Mouse (Mus musculus): ENCODE measurements around the gene Nr4a1. TPM values are rescaled to one million over a fixed set of nuclear protein-coding genes. Genes with fewer than 3 reads are reported as not detected.
A peak's percentile ranks its signal among the peaks of the same experiment; 100 is the strongest.

The Nr4a1 gene
- polyA plus RNA-seq, 1 experiment from 2014 or later: 7.5 TPM

GRCm38 (mm10) chr15:101321126-101321525 lies 67.1 kb downstream of the Nr4a1 start:
- H3K4me1 ChIP-seq (ENCODE audit: control insufficient read depth, insufficient read depth, low read length): peaks cover 29% of the 10 kb centered on the region
- no peaks in the 10 kb centered on the region for H3K36me3 ChIP-seq (ENCODE audit: control insufficient read depth, insufficient read depth, low read length)
- no peak overlapping the region for H3K4me2 ChIP-seq
- 29% methylated on average over 5 of the region's 5 CpGs for WGBS (ENCODE audit: insufficient replicate concordance)
- no peak overlapping the region for H3K9ac ChIP-seq (ENCODE audit: low read depth, low read length)
- H3K4me3 ChIP-seq (ENCODE audit: low read depth, low read length): no peak overlapping the region
- H3K9me3 ChIP-seq (replicated peaks; ENCODE audit: control insufficient read depth, low read length): no peaks in the 10 kb centered on the region
- H3K27me3 ChIP-seq (ENCODE audit: control insufficient read depth, insufficient read depth, low read length): no peaks in the 10 kb centered on the region
- no peak for ATAC-seq (replicated peaks; ENCODE audit: insufficient number of reproducible peaks, low FRiP score, low TSS enrichment)
- peak overlapping the region; percentile 65 for H3K27ac ChIP-seq (ENCODE audit: low read depth, low read length)

GRCm38 (mm10) chr15:101322106-101322505 lies 68.0 kb downstream of the Nr4a1 start:
- Histone ChIP-seq H3K27me3 (ENCODE audit: control insufficient read depth, insufficient read depth, low read length) (no peaks in the 10 kb centered on the region), H3K4me3 (ENCODE audit: low read depth, low read length) (no peak overlapping the region), H3K9ac (ENCODE audit: low read depth, low read length) (no peak overlapping the region), H3K27ac (ENCODE audit: low read depth, low read length) (no peak overlapping the region; the same call in 1 of the 2 replicates), H3K4me1 (ENCODE audit: control insufficient read depth, insufficient read depth, low read length) (peaks cover 23% of the 10 kb centered on the region), H3K36me3 (ENCODE audit: control insufficient read depth, insufficient read depth, low read length) (no peaks in the 10 kb centered on the region), H3K9me3 (replicated peaks; ENCODE audit: control insufficient read depth, low read length) (no peaks in the 10 kb centered on the region), H3K4me2 (no peak overlapping the region)
- 74% methylated on average over 5 of the region's 5 CpGs for WGBS (ENCODE audit: insufficient replicate concordance)
- ATAC-seq (replicated peaks; ENCODE audit: insufficient number of reproducible peaks, low FRiP score, low TSS enrichment): no peak

- Histone ChIP-seq H3K27ac (ENCODE audit: low read depth, low read length) (no peak overlapping the region), H3K9ac (ENCODE audit: low read depth, low read length) (no peak overlapping the region), H3K4me3 (ENCODE audit: low read depth, low read length) (no peak overlapping the region), H3K36me3 (ENCODE audit: control insufficient read depth, insufficient read depth, low read length) (no peaks in the 10 kb centered on the region), H3K9me3 (replicated peaks; ENCODE audit: control insufficient read depth, low read length) (no peaks in the 10 kb centered on the region), H3K4me1 (ENCODE audit: control insufficient read depth, insufficient read depth, low read length) (peaks cover 21% of the 10 kb centered on the region), H3K4me2 (no peak overlapping the region), H3K27me3 (ENCODE audit: control insufficient read depth, insufficient read depth, low read length) (no peaks in the 10 kb centered on the region)
- ATAC-seq (replicated peaks; ENCODE audit: insufficient number of reproducible peaks, low FRiP score, low TSS enrichment): no peak
- 83% methylated on average over 7 of the region's 7 CpGs for WGBS (ENCODE audit: insufficient replicate concordance)
These were observed 68.6 kb downstream of the Nr4a1 start for GRCm38 (mm10) chr15:101322640-101323039.

GRCm38 (mm10) chr15:101323511-101323910 lies 69.4 kb downstream of the Nr4a1 start:
- Histone ChIP-seq H3K9ac (ENCODE audit: low read depth, low read length) (no peak overlapping the region), H3K27ac (ENCODE audit: low read depth, low read length) (no peak overlapping the region), H3K4me1 (ENCODE audit: control insufficient read depth, insufficient read depth, low read length) (peaks cover 20% of the 10 kb centered on the region; the same call in 1 of the 2 replicates), H3K4me3 (ENCODE audit: low read depth, low read length) (no peak overlapping the region), H3K36me3 (ENCODE audit: control insufficient read depth, insufficient read depth, low read length) (no peaks in the 10 kb centered on the region), H3K9me3 (replicated peaks; ENCODE audit: control insufficient read depth, low read length) (no peaks in the 10 kb centered on the region), H3K27me3 (ENCODE audit: control insufficient read depth, insufficient read depth, low read length) (no peaks in the 10 kb centered on the region), H3K4me2 (no peak overlapping the region)
- ATAC-seq (replicated peaks; ENCODE audit: insufficient number of reproducible peaks, low FRiP score, low TSS enrichment): no peak
- 96% methylated on average over 5 of the region's 5 CpGs for WGBS (ENCODE audit: insufficient replicate concordance)

Other genes starting within 250 kb of the Nr4a1 start
- gene Gm47841, start 206.9 kb upstream of the Nr4a1 start, polyA plus RNA-seq (2014; fragmentation: Nextera tagmentation; extraction: Ambion mirVana): not detected in 2 replicates
- gene Fignl2, start 175.7 kb upstream of the Nr4a1 start, polyA plus RNA-seq (2014; fragmentation: Nextera tagmentation; extraction: Ambion mirVana): 0.30 and 0.33 TPM in 2 replicates
- not detected in 2 replicates for gene Ankrd33, start 138.5 kb upstream of the Nr4a1 start, polyA plus RNA-seq (2014; fragmentation: Nextera tagmentation; extraction: Ambion mirVana)
- gene Acvrl1, start 125.7 kb upstream of the Nr4a1 start, polyA plus RNA-seq (2014; fragmentation: Nextera tagmentation; extraction: Ambion mirVana): 1.5 and 2.0 TPM in 2 replicates
- 8.0 and 8.9 TPM in 2 replicates for gene Acvr1b, start 80.2 kb upstream of the Nr4a1 start, polyA plus RNA-seq (2014; fragmentation: Nextera tagmentation; extraction: Ambion mirVana)
- 4.1 TPM in 2 replicates for gene Grasp, start 30.1 kb upstream of the Nr4a1 start, polyA plus RNA-seq (2014; fragmentation: Nextera tagmentation; extraction: Ambion mirVana)
- gene Atg101, start 30.0 kb downstream of the Nr4a1 start, polyA plus RNA-seq (2014; fragmentation: Nextera tagmentation; extraction: Ambion mirVana): 49.4 and 50.1 TPM in 2 replicates
- 1.3 and 2.2 TPM in 2 replicates for gene 6030408B16Rik, start 38.9 kb downstream of the Nr4a1 start, polyA plus RNA-seq (2014; fragmentation: Nextera tagmentation; extraction: Ambion mirVana)
- gene Krt80, start 115.9 kb downstream of the Nr4a1 start, polyA plus RNA-seq (2014; fragmentation: Nextera tagmentation; extraction: Ambion mirVana): 2.5 and 2.8 TPM in 2 replicates
- gene Krt7, start 156.8 kb downstream of the Nr4a1 start, polyA plus RNA-seq (2014; fragmentation: Nextera tagmentation; extraction: Ambion mirVana): 23.8 and 25.8 TPM in 2 replicates
- not detected in 2 replicates for gene Krt87, start 184.5 kb downstream of the Nr4a1 start, polyA plus RNA-seq (2014; fragmentation: Nextera tagmentation; extraction: Ambion mirVana)
- gene Krt88, start 193.5 kb downstream of the Nr4a1 start, polyA plus RNA-seq (2014; fragmentation: Nextera tagmentation; extraction: Ambion mirVana): not detected in 2 replicates
- not detected in 2 replicates for gene Krt81, start 209.5 kb downstream of the Nr4a1 start, polyA plus RNA-seq (2014; fragmentation: Nextera tagmentation; extraction: Ambion mirVana)
- gene Krt86, start 219.2 kb downstream of the Nr4a1 start, polyA plus RNA-seq (2014; fragmentation: Nextera tagmentation; extraction: Ambion mirVana): not detected in 2 replicates
- gene Krt83, start 237.2 kb downstream of the Nr4a1 start, polyA plus RNA-seq (2014; fragmentation: Nextera tagmentation; extraction: Ambion mirVana): not detected in 2 replicates